Mouse (Mus musculus) bone marrow macrophage, adult 2 months (primary cell): ENCODE data around the gene Adam12. TPM values are rescaled to one million over a fixed set of nuclear protein-coding genes. Genes with fewer than 3 reads are reported as not detected.

Experiments
- H3K27ac ChIP-seq: 2 replicates; pipeline ENCODE4 v1.5.1; 2012; ENCODE audit warnings: low read depth, low read length; ENCODE audit not compliant: insufficient read depth
- H3K4me1 ChIP-seq: 2 replicates; pipeline ENCODE4 v1.6.1; 2012; ENCODE audit warnings: low read length; ENCODE audit not compliant: control insufficient read depth, insufficient read depth
- H3K4me3 ChIP-seq: 2 replicates; pipeline ENCODE4 v1.5.1; 2012; ENCODE audit warnings: mild to moderate bottlenecking, low read length, moderate library complexity; ENCODE audit not compliant: insufficient read depth
- CTCF ChIP-seq: IDR thresholded peaks from 2 replicates; pipeline ENCODE4 v1.5.1; 2012; ENCODE audit warnings: low read depth, mild to moderate bottlenecking, low read length, moderate library complexity
- POLR2A ChIP-seq: IDR thresholded peaks from 2 replicates; pipeline ENCODE4 v1.6.1; 2012; ENCODE audit warnings: mild to moderate bottlenecking, low read depth, low read length, borderline replicate concordance
- polyA plus RNA-seq: library from polyadenylated mRNA; stranded (reverse); fragments of >200 nt; gene quantifications from 2 replicates; pipeline ENCODE4 v1.2.4, GENCODE M21; 2012; ENCODE audit not compliant: missing spikeins, insufficient read depth, insufficient read length

Gene Adam12
- polyA plus RNA-seq, 1 experiment, result not detected

- TF ChIP-seq POLR2A, result no peak
- TF ChIP-seq CTCF, result no peak
These were observed 69.1 kb downstream of the Adam12 start for GRCm38 (mm10) chr7:134162886-134163285.

GRCm38 (mm10) chr7:134159608-134160007 is 72.3 kb downstream of the Adam12 start:
- no peak overlapping the region for H3K27ac ChIP-seq
- TF ChIP-seq POLR2A (no peak), CTCF (no peak)

More at GRCm38 (mm10) chr7:134162886-134163285, 69.1 kb downstream of the Adam12 start:
- Histone ChIP-seq H3K4me3 (no peak overlapping the region), H3K27ac (no peak overlapping the region), H3K4me1 (no peaks in the 10 kb centered on the region)

GRCm38 (mm10) chr7:134151330-134151729 is 80.6 kb downstream of the Adam12 start:
- Histone ChIP-seq H3K4me1 (no peaks in the 10 kb centered on the region), H3K4me3 (no peak overlapping the region), H3K27ac (no peak overlapping the region)
- TF ChIP-seq POLR2A, result no peak
- no peak for TF ChIP-seq CTCF

More at GRCm38 (mm10) chr7:134159608-134160007, 72.3 kb downstream of the Adam12 start:
- no peaks in the 10 kb centered on the region for H3K4me1 ChIP-seq
- no peak overlapping the region for H3K4me3 ChIP-seq

- no peak overlapping the region for H3K27ac ChIP-seq
- TF ChIP-seq CTCF (no peak), POLR2A (no peak)
These were observed 81.6 kb downstream of the Adam12 start for GRCm38 (mm10) chr7:134150305-134150704.

GRCm38 (mm10) chr7:134149351-134149750 is 82.6 kb downstream of the Adam12 start:
- no peak overlapping the region for H3K27ac ChIP-seq
- TF ChIP-seq CTCF, result no peak
- TF ChIP-seq POLR2A, result no peak

More at GRCm38 (mm10) chr7:134150305-134150704, 81.6 kb downstream of the Adam12 start:
- Histone ChIP-seq H3K4me3 (no peak overlapping the region), H3K4me1 (no peaks in the 10 kb centered on the region)

GRCm38 (mm10) chr7:134147561-134147960 is 84.4 kb downstream of the Adam12 start:
- TF ChIP-seq CTCF, result no peak
- no peak for TF ChIP-seq POLR2A
- no peaks in the 10 kb centered on the region for H3K4me1 ChIP-seq
- H3K27ac ChIP-seq, result no peak overlapping the region
- no peak overlapping the region for H3K4me3 ChIP-seq

More at GRCm38 (mm10) chr7:134149351-134149750, 82.6 kb downstream of the Adam12 start:
- Histone ChIP-seq H3K4me1 (no peaks in the 10 kb centered on the region), H3K4me3 (no peak overlapping the region)

- no peak for TF ChIP-seq CTCF
- TF ChIP-seq POLR2A, result no peak
- Histone ChIP-seq H3K4me1 (no peaks in the 10 kb centered on the region), H3K4me3 (no peak overlapping the region), H3K27ac (no peak overlapping the region)
These were observed 85.1 kb downstream of the Adam12 start for GRCm38 (mm10) chr7:134146821-134147220.

- no peak for TF ChIP-seq CTCF
- no peak for TF ChIP-seq POLR2A
- H3K4me1 ChIP-seq, result no peaks in the 10 kb centered on the region
- H3K4me3 ChIP-seq, result no peak overlapping the region
- H3K27ac ChIP-seq, result no peak overlapping the region
These were observed 87.8 kb downstream of the Adam12 start for GRCm38 (mm10) chr7:134144111-134144510.

GRCm38 (mm10) chr7:134139291-134139949 is 92.5 kb downstream of the Adam12 start:
- Histone ChIP-seq H3K27ac (no peak overlapping the region), H3K4me1 (no peaks in the 10 kb centered on the region), H3K4me3 (no peak overlapping the region)
- TF ChIP-seq CTCF (no peak), POLR2A (no peak)

- H3K27ac ChIP-seq, result no peak overlapping the region
- TF ChIP-seq POLR2A (no peak), CTCF (no peak)
- no peak overlapping the region for H3K4me3 ChIP-seq
These were observed 99.6 kb downstream of the Adam12 start for GRCm38 (mm10) chr7:134132323-134132722.

GRCm38 (mm10) chr7:134128087-134128522 is 103.8 kb downstream of the Adam12 start:
- Histone ChIP-seq H3K4me1 (no peaks in the 10 kb centered on the region), H3K4me3 (no peak overlapping the region), H3K27ac (no peak overlapping the region)
- TF ChIP-seq POLR2A (no peak), CTCF (no peak)

More at GRCm38 (mm10) chr7:134132323-134132722, 99.6 kb downstream of the Adam12 start:
- no peaks in the 10 kb centered on the region for H3K4me1 ChIP-seq
